Mouse (Mus musculus): ENCODE measurements around the gene Actr2. TPM values are rescaled to one million over a fixed set of nuclear protein-coding genes. Genes with fewer than 3 reads are reported as not detected.
"Not testable (repeated sequence)": the region's sequence is repeated elsewhere in the genome, so short reads cannot be mapped to it uniquely, and the experiment has no call there.

The Actr2 gene
- total RNA-seq, 2 experiments from 2014 or later = 283 to 291 TPM

GRCm38 (mm10) chr11:20125423-20125822 is 12.7 kb upstream of the Actr2 start:
- DNase-seq = no peak
- intact Hi-C loops (cut with DNase I) = no loop called here

- DNase-seq = no peak
- intact Hi-C loops (cut with DNase I) = no loop called here
Observed at GRCm38 (mm10) chr11:20116701-20117100, 4.0 kb upstream of the Actr2 start.

- DNase-seq = no peak
- intact Hi-C loops (cut with DNase I) = no loop called here
Observed at GRCm38 (mm10) chr11:20116030-20116551, 3.4 kb upstream of the Actr2 start.

GRCm38 (mm10) chr11:20112006-20112740 is 540 bp downstream of the Actr2 start:
- intact Hi-C loops (cut with DNase I) = loop anchor here (1.0 kb wide), 1 partner anchor 11 kb away; no protein-coding TSS in a partner anchor
- DNase-seq = peak; percentile 69

GRCm38 (mm10) chr11:20108151-20108550 is 4.6 kb downstream of the Actr2 start:
- intact Hi-C loops (cut with DNase I) = no loop called here

GRCm38 (mm10) chr11:20107683-20108082 is 5.0 kb downstream of the Actr2 start:
- DNase-seq = no peak
- intact Hi-C loops (cut with DNase I) = no loop called here

More at GRCm38 (mm10) chr11:20108151-20108550, 4.6 kb downstream of the Actr2 start:
- DNase-seq = no peak

GRCm38 (mm10) chr11:20106946-20107345 is 5.8 kb downstream of the Actr2 start:
- intact Hi-C loops (cut with DNase I) = no loop called here
- DNase-seq = no peak

GRCm38 (mm10) chr11:20103949-20104348 is 8.8 kb downstream of the Actr2 start:
- DNase-seq = no peak
- intact Hi-C loops (cut with DNase I) = no loop called here

GRCm38 (mm10) chr11:20086306-20086705 is 26.4 kb downstream of the Actr2 start:
- intact Hi-C loops (cut with DNase I) = no loop called here
- no peak for DNase-seq

GRCm38 (mm10) chr11:20085635-20086034 is 27.1 kb downstream of the Actr2 start:
- intact Hi-C loops (cut with DNase I) = no loop called here
- DNase-seq = no peak

GRCm38 (mm10) chr11:20075415-20075814 is 37.3 kb downstream of the Actr2 start:
- no peak for DNase-seq
- intact Hi-C loops (cut with DNase I) = no loop called here

GRCm38 (mm10) chr11:20072826-20073225 is 39.9 kb downstream of the Actr2 start:
- DNase-seq = no peak
- intact Hi-C loops (cut with DNase I) = loop anchor here (5.0 kb wide), 2 partner anchors 151 to 241 kb away; partner anchors contain the start of gene Spred2

GRCm38 (mm10) chr11:20072174-20072573 is 40.5 kb downstream of the Actr2 start:
- intact Hi-C loops (cut with DNase I) = loop anchor here (5.0 kb wide), 2 partner anchors 150 to 240 kb away; partner anchors contain the start of gene Spred2
- no peak for DNase-seq

- no peak for DNase-seq
- intact Hi-C loops (cut with DNase I) = no loop called here
Observed at GRCm38 (mm10) chr11:20068346-20069004, 44.2 kb downstream of the Actr2 start.

GRCm38 (mm10) chr11:20067521-20067920 is 45.2 kb downstream of the Actr2 start:
- intact Hi-C loops (cut with DNase I) = no loop called here
- DNase-seq = no peak

GRCm38 (mm10) chr11:20066106-20066505 is 46.6 kb downstream of the Actr2 start:
- DNase-seq = no peak
- intact Hi-C loops (cut with DNase I) = no loop called here

GRCm38 (mm10) chr11:20064926-20065325 is 47.8 kb downstream of the Actr2 start:
- intact Hi-C loops (cut with DNase I) = no loop called here
- DNase-seq = no peak

- intact Hi-C loops (cut with DNase I); DNase-seq: not testable (repeated sequence)
Observed at GRCm38 (mm10) chr11:20064086-20064485, 48.6 kb downstream of the Actr2 start.

- DNase-seq; intact Hi-C loops (cut with DNase I): not testable (repeated sequence)
Observed at GRCm38 (mm10) chr11:20062801-20063200, 49.9 kb downstream of the Actr2 start.

GRCm38 (mm10) chr11:20059736-20060135 is 53.0 kb downstream of the Actr2 start:
- intact Hi-C loops (cut with DNase I) = no loop called here

GRCm38 (mm10) chr11:20057429-20057828 is 55.3 kb downstream of the Actr2 start:
- intact Hi-C loops (cut with DNase I) = no loop called here

More at GRCm38 (mm10) chr11:20059736-20060135, 53.0 kb downstream of the Actr2 start:
- no peak for DNase-seq

GRCm38 (mm10) chr11:20056168-20056567 is 56.5 kb downstream of the Actr2 start:
- DNase-seq = no peak
- intact Hi-C loops (cut with DNase I) = no loop called here

More at GRCm38 (mm10) chr11:20057429-20057828, 55.3 kb downstream of the Actr2 start:
- no peak for DNase-seq
